ENCODE assay signal across 15 mouse cellular contexts in genomic region chr11:86623402-86624010, GRCm38 (mm10).
DNase-seq lines count a peak whose midpoint lies in the region; ATAC-seq lines count a peak whose summit lies in the region.
"Had no signal": no experiment of that assay in that cellular context is flagged by ENCODE, and none has a peak within 500 bp of the region (broad histone marks: within the 10 kb centered on the region; RNA-seq: fewer than 3 reads in every experiment).

No protein-coding gene starts in this region.

- H3K4me3 ChIP-seq in embryonic facial prominence, embryonic 13.5 days = no peak overlapping the region
- H3K4me3 ChIP-seq in embryonic facial prominence, embryonic 10.5 days = no peak overlapping the region
- H3K4me3 ChIP-seq in liver, embryonic 12.5 days = no peak overlapping the region
- no peak overlapping the region for H3K4me3 ChIP-seq in brown adipose tissue, adult 24 weeks (ENCODE audit: insufficient read depth, low read depth, low read length)
- H3K4me3 ChIP-seq: forebrain, embryonic 12.5 days; hindbrain, embryonic 13.5 days; limb, embryonic 12.5 days had no signal

- WGBS in embryonic facial prominence, embryonic 13.5 days = 82% methylated on average over 1 of the region's 1 CpGs
- 89% methylated on average over 1 of the region's 1 CpGs for WGBS in embryonic facial prominence, embryonic 10.5 days
- WGBS in liver, embryonic 12.5 days (ENCODE audit: insufficient replicate concordance) = 77% methylated on average over 1 of the region's 1 CpGs

- peak overlapping the region; percentile 33; the same call in 1 of the 2 replicates for H3K27ac ChIP-seq in embryonic facial prominence, embryonic 13.5 days
- no peak overlapping the region for H3K27ac ChIP-seq in embryonic facial prominence, embryonic 10.5 days (replicated peaks)
- peak overlapping the region; percentile 58 for H3K27ac ChIP-seq in liver, embryonic 12.5 days
- peak overlapping the region; percentile 60 for H3K27ac ChIP-seq in brown adipose tissue, adult 24 weeks (replicated peaks; ENCODE audit: low read depth, low read length)
- H3K27ac ChIP-seq: forebrain, embryonic 12.5 days; hindbrain, embryonic 13.5 days had no signal

- no peaks in the 10 kb centered on the region for H3K9me3 ChIP-seq in embryonic facial prominence, embryonic 13.5 days
- H3K9me3 ChIP-seq in embryonic facial prominence, embryonic 10.5 days = no peaks in the 10 kb centered on the region
- no peaks in the 10 kb centered on the region for H3K9me3 ChIP-seq in liver, embryonic 12.5 days (replicated peaks)
- H3K9me3 ChIP-seq: forebrain, embryonic 12.5 days; hindbrain, embryonic 13.5 days; limb, embryonic 12.5 days had no signal

- no peak for DNase-seq in embryonic facial prominence, embryonic 10.5 days (ENCODE audit: low spot score)
- no peak for DNase-seq in liver
- peak; percentile 25 for DNase-seq in naive thymus-derived CD4-positive, alpha-beta T cell, adult 2 months (ENCODE audit: low read depth)
- DNase-seq in T-cell, adult 2 months (ENCODE audit: low spot score) = no peak
- no peak for DNase-seq in right cerebral cortex, postnatal 36 days (ENCODE audit: low spot score in 2 of 2)
- DNase-seq: adrenal gland, postnatal 10 days; cerebellum, postnatal 10 days; kidney, adult 9 months had no signal

- no peak overlapping the region for H3K4me2 ChIP-seq in embryonic facial prominence, embryonic 13.5 days
- H3K4me2 ChIP-seq in liver, embryonic 12.5 days = no peak overlapping the region
- H3K4me2 ChIP-seq: forebrain, embryonic 12.5 days; heart, embryonic 11.5 days; hindbrain, embryonic 13.5 days; limb, embryonic 12.5 days had no signal

- ATAC-seq in embryonic facial prominence, embryonic 13.5 days (ENCODE audit: insufficient number of reproducible peaks, insufficient read depth, low FRiP score, low TSS enrichment, low read depth) = no peak
- ATAC-seq in liver, embryonic 12.5 days = no peak

- H3K36me3 ChIP-seq in embryonic facial prominence, embryonic 13.5 days = no peaks in the 10 kb centered on the region
- peaks cover 5% of the 10 kb centered on the region for H3K36me3 ChIP-seq in embryonic facial prominence, embryonic 10.5 days (replicated peaks)
- H3K36me3 ChIP-seq in liver, embryonic 12.5 days = peaks cover 33% of the 10 kb centered on the region; the same call in 1 of the 2 replicates

- peaks cover 19% of the 10 kb centered on the region for H3K4me1 ChIP-seq in embryonic facial prominence, embryonic 13.5 days
- peaks cover 5% of the 10 kb centered on the region for H3K4me1 ChIP-seq in embryonic facial prominence, embryonic 10.5 days
- H3K4me1 ChIP-seq in liver, embryonic 12.5 days = peaks cover 52% of the 10 kb centered on the region
- no peaks in the 10 kb centered on the region for H3K4me1 ChIP-seq in brown adipose tissue, adult 24 weeks (ENCODE audit: control insufficient read depth, insufficient read depth, insufficient read length, low read length)
- H3K4me1 ChIP-seq: forebrain, embryonic 12.5 days had no signal

- H3K27me3 ChIP-seq in embryonic facial prominence, embryonic 13.5 days = no peaks in the 10 kb centered on the region
- H3K27me3 ChIP-seq in embryonic facial prominence, embryonic 10.5 days (replicated peaks; ENCODE audit: low read depth, poor library complexity, severe bottlenecking) = no peaks in the 10 kb centered on the region
- no peaks in the 10 kb centered on the region for H3K27me3 ChIP-seq in liver, embryonic 12.5 days (replicated peaks)
- H3K27me3 ChIP-seq: forebrain, embryonic 12.5 days; hindbrain, embryonic 13.5 days; limb, embryonic 12.5 days had no signal

- H3K9ac ChIP-seq in embryonic facial prominence, embryonic 13.5 days = no peak overlapping the region
- H3K9ac ChIP-seq in liver, embryonic 12.5 days = no peak overlapping the region
- H3K9ac ChIP-seq: forebrain, embryonic 12.5 days; hindbrain, embryonic 13.5 days; limb, embryonic 12.5 days had no signal
